Mouse (Mus musculus): ENCODE data around the gene Shisal1.

The Shisal1 gene

DNA sequence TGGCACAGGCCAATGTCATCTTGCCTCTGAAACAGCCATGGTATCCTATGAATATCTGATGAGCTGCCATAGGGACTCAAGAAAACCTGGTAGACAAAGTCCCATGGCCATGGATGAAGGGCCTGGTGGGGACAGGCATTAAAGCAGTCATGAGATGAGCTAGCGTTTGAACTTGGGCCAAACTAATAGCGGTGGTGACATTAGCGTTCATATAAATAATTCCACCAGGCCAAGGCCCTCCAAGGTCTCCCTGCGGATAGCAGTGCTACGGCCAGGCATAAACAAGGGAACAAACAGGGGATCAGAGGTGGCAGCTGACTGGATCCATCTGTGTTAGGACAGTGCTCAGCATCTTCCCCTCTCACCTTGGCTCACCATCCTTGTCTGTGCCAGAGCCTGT, 21.2 kb downstream of the Shisal1 start:
- no peak for DNase-seq (ENCODE audit: low spot score in 2 of 2)

GRCm38 (mm10) chr15:84423781-84424180, 23.1 kb downstream of the Shisal1 start:
- DNase-seq (ENCODE audit: low spot score in 2 of 2), result no peak

DNA sequence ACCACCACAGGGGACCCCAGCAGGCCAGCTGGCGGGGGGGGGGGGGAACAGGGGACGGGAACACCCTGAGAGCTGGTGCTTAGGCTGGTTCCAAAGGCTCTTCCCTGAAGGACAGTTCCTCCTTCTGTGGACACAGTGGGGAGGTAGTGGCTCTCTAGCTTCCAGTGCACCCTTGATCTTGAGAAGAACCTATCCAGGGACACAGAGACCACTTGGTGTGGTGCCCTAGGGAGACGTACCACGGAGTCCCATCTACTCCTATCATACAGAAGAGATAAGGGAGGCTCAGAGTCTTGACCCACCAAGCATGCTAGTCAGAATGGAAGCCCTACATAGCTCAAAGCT, 28.7 kb downstream of the Shisal1 start:
- no peak for DNase-seq (ENCODE audit: low spot score in 2 of 2)

- DNase-seq (ENCODE audit: low spot score in 2 of 2), result no peak
These were observed 29.2 kb downstream of the Shisal1 start for GRCm38 (mm10) chr15:84417592-84418265.

GRCm38 (mm10) chr15:84417017-84417416, 29.9 kb downstream of the Shisal1 start:
- no peak for DNase-seq (ENCODE audit: low spot score in 2 of 2)

GRCm38 (mm10) chr15:84414040-84414848, 32.7 kb downstream of the Shisal1 start:
- DNase-seq (ENCODE audit: low spot score in 2 of 2), result peak; percentile 80 to 87

DNA sequence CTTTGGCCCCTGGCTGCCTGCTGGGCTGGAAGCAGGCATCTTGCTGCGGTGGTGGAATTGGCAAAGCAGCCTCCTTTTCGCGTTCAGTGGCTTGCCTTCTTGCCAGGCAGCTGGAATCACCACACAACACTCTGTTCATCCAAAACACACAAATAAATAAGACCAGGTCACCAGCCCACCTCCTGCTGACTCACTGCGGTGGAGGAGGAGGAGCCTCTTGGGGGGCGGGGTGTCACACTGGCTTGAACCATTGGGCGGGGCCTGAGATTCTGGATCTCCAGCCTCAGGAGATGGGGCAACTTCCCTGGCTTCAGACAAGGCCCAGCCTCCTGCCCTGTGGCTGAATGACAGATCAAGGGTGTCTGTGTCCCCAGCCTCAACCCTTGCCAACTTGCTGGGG, 34.5 kb downstream of the Shisal1 start:
- DNase-seq (ENCODE audit: low spot score in 2 of 2), result peak; percentile 31 to 38

DNA sequence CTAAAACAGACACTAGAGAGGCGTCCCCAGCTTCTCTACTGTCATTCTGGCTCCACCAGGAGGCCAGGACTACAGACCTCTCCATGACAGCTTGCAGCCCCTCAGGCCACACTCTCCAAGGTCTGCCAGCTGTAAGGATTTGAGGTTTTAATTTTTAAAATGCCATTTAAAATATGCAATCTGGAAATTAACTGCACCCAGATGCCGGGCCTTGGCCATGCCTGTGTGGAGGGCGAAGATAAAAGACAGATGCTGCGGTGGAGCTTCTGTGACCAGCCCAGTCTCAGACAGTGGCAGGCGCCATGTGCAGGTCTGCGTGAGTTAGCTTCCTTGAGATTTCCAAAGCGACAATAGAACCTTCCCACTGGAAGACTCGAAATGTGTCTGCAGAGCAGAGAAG, 36.8 kb downstream of the Shisal1 start:
- DNase-seq (ENCODE audit: low spot score in 2 of 2), result no peak

DNA sequence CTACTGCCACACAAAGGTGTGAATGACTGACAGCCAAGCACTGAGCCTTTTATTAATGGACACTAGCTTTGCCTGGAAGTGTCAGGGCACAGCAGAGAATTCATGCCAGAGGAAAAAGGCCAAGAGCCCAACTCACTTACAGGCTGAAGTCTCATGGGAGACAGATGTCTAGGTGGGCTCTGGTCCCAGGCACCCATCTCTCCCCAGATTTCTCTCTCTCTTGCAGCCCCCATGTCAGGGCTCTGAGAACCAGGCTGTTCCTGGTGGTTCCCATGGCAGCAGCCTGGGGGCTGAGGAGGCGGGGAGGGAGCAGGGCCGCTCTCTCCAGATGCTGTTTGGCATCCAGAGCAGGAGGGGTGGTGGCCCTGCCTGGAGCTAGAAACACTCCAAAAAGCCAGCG, 38.3 kb downstream of the Shisal1 start:
- no peak for DNase-seq (ENCODE audit: low spot score in 2 of 2)

GRCm38 (mm10) chr15:84405759-84406158, 41.1 kb downstream of the Shisal1 start:
- DNase-seq (ENCODE audit: low spot score in 2 of 2), result no peak

- no peak for DNase-seq (ENCODE audit: low spot score in 2 of 2)
These were observed 43.3 kb downstream of the Shisal1 start for GRCm38 (mm10) chr15:84403454-84404113.

DNA sequence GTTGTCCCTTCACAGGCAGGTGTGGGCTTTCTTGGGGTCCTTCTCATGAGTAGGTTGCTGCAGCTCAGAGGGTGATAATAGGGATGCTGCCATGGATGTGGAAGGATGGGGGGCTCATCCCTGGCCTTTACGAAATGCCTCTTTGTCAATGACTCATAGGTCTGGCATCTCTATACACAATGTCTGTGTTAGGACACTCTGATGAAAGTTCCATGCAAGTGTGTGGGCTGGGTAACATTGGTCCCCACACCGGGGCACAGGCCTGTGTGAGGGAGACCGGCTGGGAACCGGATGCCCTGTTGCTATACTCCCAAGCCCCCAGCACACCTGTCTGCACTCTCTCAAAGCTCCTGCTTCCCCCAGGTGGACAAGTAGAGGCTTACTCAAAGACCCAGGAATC, 48.3 kb downstream of the Shisal1 start:
- DNase-seq (ENCODE audit: low spot score in 2 of 2), result no peak

DNA sequence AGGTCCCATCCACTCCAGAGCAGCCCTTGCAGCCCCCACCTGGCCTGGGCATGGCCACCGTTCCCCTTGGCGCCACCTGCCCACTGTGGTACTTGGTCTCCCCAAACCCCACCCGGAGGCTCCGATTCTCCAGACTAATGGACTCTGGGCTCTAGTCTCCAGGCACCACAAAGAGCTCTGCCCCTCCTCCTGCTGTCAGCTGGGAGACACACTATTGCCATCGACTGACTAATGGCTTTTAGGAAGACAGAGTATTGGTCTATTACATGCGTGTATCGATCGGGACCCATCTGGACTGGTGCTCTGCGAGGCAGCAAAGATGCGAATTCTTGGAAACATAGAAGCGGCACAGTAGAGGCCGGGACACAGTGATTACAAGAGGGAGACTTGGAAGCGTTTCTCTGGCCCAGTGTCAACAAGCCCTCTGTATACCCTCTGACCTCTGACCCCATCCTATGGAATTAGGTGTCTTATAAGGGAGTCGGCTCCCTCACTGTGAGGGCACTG, 49.2 kb downstream of the Shisal1 start:
- no peak for DNase-seq (ENCODE audit: low spot score in 2 of 2)

GRCm38 (mm10) chr15:84395341-84396067, 51.4 kb downstream of the Shisal1 start:
- no peak for DNase-seq (ENCODE audit: low spot score in 2 of 2)

DNA sequence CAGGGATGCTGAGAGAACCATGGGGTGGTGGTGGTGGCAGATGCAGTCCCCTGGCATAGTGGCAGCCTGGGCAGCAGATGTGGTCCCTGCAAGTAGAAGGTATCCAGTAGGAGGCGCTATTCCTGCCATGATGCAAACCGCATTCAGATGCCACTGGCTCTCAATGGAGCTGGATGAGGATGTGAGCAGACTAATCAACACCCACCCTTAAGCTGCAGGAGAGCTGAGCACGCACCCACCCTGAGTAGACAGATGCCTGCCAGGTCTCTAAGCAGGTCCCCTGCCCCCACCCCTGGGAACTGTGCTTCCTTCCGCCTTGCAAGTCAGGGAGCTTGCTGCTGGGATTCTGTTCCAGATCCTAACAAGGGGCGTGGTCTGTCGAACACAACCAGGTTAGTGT, 53.6 kb downstream of the Shisal1 start:
- no peak for DNase-seq (ENCODE audit: low spot score in 2 of 2)

DNA sequence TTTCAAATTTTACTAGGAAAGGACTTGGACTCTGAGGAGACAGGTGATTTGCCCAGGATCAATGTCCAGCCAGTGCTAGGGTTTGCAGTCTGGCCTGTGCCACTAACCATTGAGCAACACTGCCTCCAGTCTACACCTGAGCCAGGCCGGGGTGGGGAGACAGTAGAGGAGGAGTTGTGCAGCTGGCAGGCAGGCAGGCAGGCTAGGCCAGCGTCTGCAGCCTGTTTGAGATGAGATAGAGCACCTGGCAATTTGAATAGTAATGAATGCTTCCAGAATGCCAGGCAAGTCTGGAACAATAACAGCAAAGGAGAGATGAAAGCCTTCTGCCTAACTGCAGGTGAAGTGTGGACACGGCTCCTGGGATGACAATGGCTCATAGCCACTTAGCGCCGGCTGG, 54.1 kb downstream of the Shisal1 start:
- no peak for DNase-seq (ENCODE audit: low spot score in 2 of 2)

- DNase-seq (ENCODE audit: low spot score in 2 of 2), result no peak
These were observed 54.8 kb downstream of the Shisal1 start for GRCm38 (mm10) chr15:84392131-84392530.

DNA sequence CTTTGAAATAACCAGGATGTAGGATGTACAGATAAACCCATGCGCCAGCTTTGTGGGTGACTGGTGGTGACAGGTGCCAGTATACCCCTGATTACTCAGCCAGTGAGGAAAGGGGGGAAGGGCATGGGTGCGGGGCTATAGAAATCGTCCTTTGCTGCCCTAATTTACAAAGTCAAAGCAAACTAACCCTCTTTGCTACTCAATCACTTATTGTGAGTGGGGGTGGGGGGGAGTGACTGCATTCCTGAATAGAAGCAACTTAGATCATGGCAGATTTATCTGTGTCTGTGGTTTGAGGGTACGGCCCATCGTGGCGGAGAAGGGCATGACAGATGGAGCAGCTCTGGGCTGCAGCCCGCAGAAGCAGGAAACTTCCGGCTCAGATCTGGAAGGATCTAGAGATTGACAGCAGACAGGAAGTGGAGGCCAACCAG, 58.2 kb downstream of the Shisal1 start:
- no peak for DNase-seq (ENCODE audit: low spot score in 2 of 2)

GRCm38 (mm10) chr15:84385995-84386565, 60.8 kb downstream of the Shisal1 start:
- no peak for DNase-seq (ENCODE audit: low spot score in 2 of 2)

GRCm38 (mm10) chr15:84384066-84384465, 62.8 kb downstream of the Shisal1 start:
- DNase-seq (ENCODE audit: low spot score in 2 of 2), result no peak

GRCm38 (mm10) chr15:84380181-84380580, 66.7 kb downstream of the Shisal1 start:
- no peak for DNase-seq (ENCODE audit: low spot score in 2 of 2)

DNA sequence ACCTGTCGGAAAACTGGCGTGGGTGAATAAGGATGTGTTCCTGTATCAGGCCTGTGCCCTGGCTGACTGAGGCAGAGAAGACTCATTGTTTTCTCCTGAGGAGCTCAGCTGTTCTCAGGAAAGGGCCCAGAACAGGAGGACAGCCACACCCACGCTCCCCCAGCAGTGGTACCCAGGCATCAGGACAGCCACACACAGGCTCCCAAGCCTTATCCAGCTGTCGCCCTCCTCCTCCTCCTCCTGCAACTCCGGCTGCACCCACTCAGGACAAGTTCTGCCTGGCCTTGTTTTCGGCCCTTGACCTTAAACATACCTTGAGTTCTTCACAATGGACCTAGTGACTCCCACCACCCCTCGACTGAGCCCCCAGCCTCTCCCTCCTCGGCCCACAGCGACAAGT, 68.2 kb downstream of the Shisal1 start:
- DNase-seq (ENCODE audit: low spot score in 2 of 2), result no peak
